Mouse (Mus musculus) limb, embryonic 11.5 days (tissue): ENCODE data around the gene Tm6sf1. TPM values are rescaled to one million over a fixed set of nuclear protein-coding genes. Genes with fewer than 3 reads are reported as not detected.

ENCODE experiments used
- ATAC-seq: fragments of 200-750 bp; cut with Nextera tagmentation; 2 replicates; pipeline ENCODE4 v1.8.0; 2017; ENCODE audit warnings: low read depth; ENCODE audit not compliant: insufficient number of reproducible peaks, low FRiP score, low TSS enrichment
- DNase-seq: peaks from one replicate; pipeline ENCODE4 v3.0.0-alpha.2; 2015; ENCODE audit warnings: low spot score
- H3K27ac ChIP-seq: fragments of 300-500 bp; sonication (generic); replicated peaks from 2 replicates; pipeline ENCODE4 v1.5.1; 2014; ENCODE audit warnings: low read depth, mild to moderate bottlenecking, low read length
- H3K27me3 ChIP-seq: fragments of 300-500 bp; sonication (generic); 2 replicates; pipeline ENCODE4 v1.6.1; 2014; ENCODE audit warnings: mild to moderate bottlenecking, low read length, mixed read lengths; ENCODE audit not compliant: control insufficient read depth, insufficient read depth
- H3K36me3 ChIP-seq: fragments of 300-500 bp; sonication (generic); 2 replicates; pipeline ENCODE4 v1.6.1; 2014; ENCODE audit warnings: mild to moderate bottlenecking, low read length, moderate library complexity, mixed read lengths; ENCODE audit not compliant: control insufficient read depth, insufficient read depth
- H3K4me1 ChIP-seq: fragments of 300-500 bp; sonication (generic); 2 replicates; pipeline ENCODE4 v1.6.1; 2014; ENCODE audit warnings: low read length, mixed read lengths; ENCODE audit not compliant: control insufficient read depth, insufficient read depth
- H3K4me2 ChIP-seq: fragments of 300-500 bp; sonication (generic); 2 replicates; pipeline ENCODE4 v1.6.1; 2014; ENCODE audit warnings: low read depth, mild to moderate bottlenecking, moderate library complexity; ENCODE audit not compliant: severe bottlenecking
- H3K4me3 ChIP-seq: fragments of 300-500 bp; sonication (generic); 2 replicates; pipeline ENCODE4 v1.5.1; 2014; ENCODE audit warnings: low read depth, low read length
- H3K9ac ChIP-seq: fragments of 300-500 bp; sonication (generic); 2 replicates; pipeline ENCODE4 v1.6.1; 2014; ENCODE audit warnings: mild to moderate bottlenecking, low read length
- H3K9me3 ChIP-seq: fragments of 300-500 bp; sonication (generic); 2 replicates; pipeline ENCODE4 v1.6.1; 2016; ENCODE audit warnings: low read length; ENCODE audit not compliant: control insufficient read depth
- WGBS: fragments of 180-500 bp; shearing (Covaris S2); extraction: QIAGEN DNeasy Blood & Tissue Kit; methylation state at CpG from one replicate; pipeline ENCODE4 v1.1.7; 2014; 5-methylcytosine and 5-hydroxymethylcytosine counted together
- polyA plus RNA-seq: library from polyadenylated mRNA; unstranded; fragments of >200 nt; fragmentation: Nextera tagmentation; extraction: Ambion mirVana; gene quantifications from 2 replicates; pipeline ENCODE4 v1.2.1, GENCODE M21; 2014

The Tm6sf1 gene
- polyA plus RNA-seq, 1 experiment from 2014 or later, result 10.7 TPM

DNA sequence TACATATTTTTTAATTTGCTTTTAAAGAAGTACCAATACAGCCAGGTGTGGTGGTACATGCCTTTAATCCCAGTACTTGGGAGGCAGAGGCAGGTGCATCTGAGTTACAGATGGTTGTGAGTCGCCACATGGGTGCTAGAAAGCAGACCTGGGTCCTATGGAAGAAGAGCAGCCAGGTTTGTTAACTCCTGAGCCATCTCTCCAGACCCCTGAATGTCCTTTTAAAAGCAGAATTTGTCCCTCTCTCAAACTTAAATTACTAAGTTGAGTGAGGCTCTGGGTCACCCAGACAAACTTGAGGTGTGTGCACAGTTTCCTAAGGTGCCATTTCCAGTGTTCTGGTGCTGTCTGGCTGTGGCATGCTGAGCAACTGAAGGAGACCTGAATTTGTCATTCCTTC lies 3.1 kb upstream of the Tm6sf1 start, which contains the start of gene Gm10160:
TSS of gene Gm10160 (minus strand) at position 101 of the 400 bp plus-strand sequence.
- no peak within 1 kb of the TSS for H3K4me2 ChIP-seq
- H3K9ac ChIP-seq, result no peak within 1 kb of the TSS
- H3K27me3 ChIP-seq, result peaks cover 8% of the 10 kb centered on the region
- DNase-seq (no peak), ATAC-seq (no peak)
- no peaks in the 10 kb centered on the region for H3K36me3 ChIP-seq
- peaks cover 3% of the 10 kb centered on the region for H3K4me1 ChIP-seq
- 89% methylated on average over 1 of the region's 1 CpGs for WGBS
- no peak within 1 kb of the TSS for H3K27ac ChIP-seq
- no peak within 1 kb of the TSS for H3K4me3 ChIP-seq
- H3K9me3 ChIP-seq, result no peaks in the 10 kb centered on the region

DNA sequence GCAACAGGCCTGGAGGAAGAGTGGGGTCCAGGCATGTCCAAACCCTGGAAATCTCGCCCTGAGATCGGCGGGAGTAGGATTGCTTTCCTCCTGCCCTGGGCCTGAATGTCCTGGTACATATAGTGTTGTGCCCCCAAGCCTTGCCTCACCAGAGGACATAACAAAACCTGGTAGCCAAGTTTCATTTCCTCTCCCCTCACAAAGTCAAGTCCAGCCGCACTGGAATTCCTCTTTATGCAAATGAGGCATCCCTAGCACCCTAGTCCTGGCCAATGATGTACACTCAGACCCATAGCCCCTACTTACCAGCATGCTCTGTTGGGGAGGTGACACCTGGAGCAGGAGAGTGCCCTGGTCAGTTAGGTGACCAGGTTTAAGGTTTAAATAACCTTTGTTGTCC lies 2.6 kb upstream of the Tm6sf1 start:
- DNase-seq (no peak), ATAC-seq (no peak)
- Histone ChIP-seq H3K4me3 (no peak overlapping the region), H3K27ac (no peak overlapping the region), H3K4me2 (no peak overlapping the region), H3K27me3 (peaks cover 8% of the 10 kb centered on the region), H3K9me3 (no peaks in the 10 kb centered on the region), H3K36me3 (no peaks in the 10 kb centered on the region), H3K4me1 (peaks cover 3% of the 10 kb centered on the region), H3K9ac (no peak overlapping the region)
- WGBS, result 80% methylated on average over 4 of the region's 4 CpGs

DNA sequence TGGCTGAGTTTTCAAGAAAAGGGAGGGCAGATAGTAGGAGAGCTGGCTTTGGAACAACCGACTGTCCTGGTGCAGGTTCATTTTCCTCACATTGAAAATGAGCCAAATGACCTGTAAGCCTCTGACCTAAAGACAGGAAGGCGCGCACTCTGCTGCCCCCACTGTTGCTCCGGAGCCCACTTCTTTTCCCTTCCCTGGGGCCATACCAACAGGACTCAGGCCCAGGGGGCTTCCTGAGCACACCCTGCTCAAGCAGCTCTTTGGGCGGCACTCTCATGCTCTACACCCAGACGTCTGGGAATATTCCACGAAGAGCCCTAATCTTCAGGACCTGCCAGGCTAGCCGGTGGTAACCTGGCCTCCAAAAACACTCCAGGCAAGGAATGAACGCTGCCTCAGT lies 565 bp upstream of the Tm6sf1 start:
- peak; percentile 45 for DNase-seq
- no peak for ATAC-seq
- H3K27me3 ChIP-seq, result peaks cover 8% of the 10 kb centered on the region
- H3K27ac ChIP-seq, result no peak overlapping the region
- H3K36me3 ChIP-seq, result no peaks in the 10 kb centered on the region
- no peak overlapping the region for H3K9ac ChIP-seq
- no peaks in the 10 kb centered on the region for H3K9me3 ChIP-seq
- peak overlapping the region; percentile 100; the same call in 1 of the 2 replicates for H3K4me2 ChIP-seq
- peaks cover 3% of the 10 kb centered on the region for H3K4me1 ChIP-seq
- H3K4me3 ChIP-seq, result no peak overlapping the region
- WGBS, result 5% methylated on average over 9 of the region's 9 CpGs

DNA sequence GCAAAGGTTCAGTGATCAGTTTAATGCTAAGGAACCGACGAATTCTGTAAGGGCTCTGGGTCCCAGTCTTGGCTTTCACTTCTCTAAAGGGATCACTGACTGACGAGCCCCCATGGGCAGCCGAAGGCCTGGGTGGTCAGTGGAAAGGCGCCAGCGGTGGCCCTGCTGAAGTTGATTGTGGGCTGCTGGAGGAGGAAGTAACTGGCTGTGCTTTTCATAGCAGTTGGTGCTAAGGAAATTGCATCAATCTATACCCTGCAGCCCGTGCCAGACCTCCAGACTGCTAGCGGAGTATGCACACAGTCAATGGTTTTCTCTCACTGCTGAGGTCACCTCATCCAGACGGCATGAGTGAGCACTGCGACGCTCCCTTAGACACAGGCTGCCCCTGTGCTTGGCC lies 1.3 kb downstream of the Tm6sf1 start:
- no peak overlapping the region for H3K27ac ChIP-seq
- ATAC-seq (no peak), DNase-seq (no peak)
- no peaks in the 10 kb centered on the region for H3K9me3 ChIP-seq
- H3K4me3 ChIP-seq, result peak overlapping the region; percentile 68
- 0 out of 2 replicates have a peak overlapping the region, but pooled peaks have one; percentile 70 for H3K9ac ChIP-seq
- peaks cover 8% of the 10 kb centered on the region for H3K27me3 ChIP-seq
- H3K4me2 ChIP-seq, result peak overlapping the region; percentile 100
- 53% methylated on average over 11 of the region's 11 CpGs for WGBS
- H3K4me1 ChIP-seq, result peaks cover 3% of the 10 kb centered on the region
- H3K36me3 ChIP-seq, result no peaks in the 10 kb centered on the region

DNA sequence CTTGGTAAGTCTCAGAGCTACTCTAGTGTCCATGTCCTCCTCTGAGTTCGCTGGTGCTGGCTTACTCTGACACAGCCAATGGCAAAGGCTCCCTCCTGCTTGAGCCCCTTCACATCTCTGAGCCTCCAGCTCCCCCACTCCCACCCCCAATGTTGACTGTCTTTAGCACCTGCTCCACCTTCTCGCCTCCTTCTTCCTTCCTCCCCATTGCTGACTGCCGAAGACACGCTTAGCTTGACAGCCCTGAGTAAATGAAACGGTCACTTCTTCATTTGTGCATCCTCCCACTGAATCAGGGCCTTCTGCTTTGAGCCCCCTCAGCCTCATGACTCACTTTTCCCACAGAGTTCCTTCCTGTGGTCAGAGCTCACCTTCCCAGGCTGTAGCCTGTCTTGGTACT lies 2.2 kb downstream of the Tm6sf1 start:
- Histone ChIP-seq H3K27me3 (peaks cover 8% of the 10 kb centered on the region), H3K4me2 (no peak overlapping the region), H3K4me1 (peaks cover 3% of the 10 kb centered on the region), H3K4me3 (no peak overlapping the region), H3K9me3 (no peaks in the 10 kb centered on the region), H3K9ac (no peak overlapping the region), H3K36me3 (no peaks in the 10 kb centered on the region), H3K27ac (no peak overlapping the region)
- 84% methylated on average over 5 of the region's 5 CpGs for WGBS
- ATAC-seq (no peak), DNase-seq (no peak)

DNA sequence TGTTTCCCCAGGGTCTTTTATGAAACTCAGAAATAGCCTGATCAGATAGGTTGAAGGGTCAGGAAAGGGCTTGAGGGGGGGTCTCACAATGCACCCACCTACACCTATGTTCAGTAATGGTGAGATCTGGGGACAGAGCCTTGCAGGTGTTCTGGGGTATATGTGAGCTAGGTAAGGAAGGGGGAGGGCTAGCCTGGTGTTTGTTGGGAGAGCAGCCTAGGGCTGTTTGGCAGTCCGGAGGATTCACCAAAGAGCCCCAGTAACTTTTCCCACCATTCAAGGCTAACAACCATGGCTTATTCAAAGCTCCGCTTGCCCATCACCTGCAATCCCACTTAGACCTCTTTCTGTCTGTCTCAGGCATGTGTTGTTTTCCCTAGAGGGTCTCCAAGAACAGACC lies 2.7 kb downstream of the Tm6sf1 start:
- Histone ChIP-seq H3K4me2 (no peak overlapping the region), H3K27me3 (peaks cover 8% of the 10 kb centered on the region)
- ATAC-seq, result no peak

DNA sequence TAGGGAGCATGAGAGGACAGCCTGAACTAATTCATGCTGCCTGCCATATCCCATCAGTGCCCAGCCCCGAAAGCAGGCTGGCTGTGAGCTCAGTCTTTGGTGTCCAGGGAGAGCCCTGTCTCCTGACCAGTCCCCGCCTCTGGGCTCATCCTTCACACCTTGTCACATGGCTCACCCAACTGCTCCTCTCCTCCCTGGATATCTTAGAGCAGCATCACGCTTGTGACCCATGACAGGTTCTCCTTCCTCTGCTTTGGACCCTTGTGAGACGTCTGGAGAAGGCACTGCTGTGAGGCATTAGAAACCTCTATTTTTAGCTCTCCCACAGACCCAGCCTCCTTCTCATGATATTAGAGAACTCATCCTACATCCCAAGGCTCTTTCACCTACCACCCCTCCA lies 3.1 kb downstream of the Tm6sf1 start:
- Histone ChIP-seq H3K4me1 (peaks cover 3% of the 10 kb centered on the region), H3K27me3 (peaks cover 8% of the 10 kb centered on the region), H3K27ac (no peak overlapping the region), H3K9me3 (no peaks in the 10 kb centered on the region), H3K9ac (no peak overlapping the region), H3K4me3 (no peak overlapping the region), H3K4me2 (no peak overlapping the region), H3K36me3 (no peaks in the 10 kb centered on the region)
- no peak for ATAC-seq
- DNase-seq, result no peak
- WGBS, result 75% methylated on average over 4 of the region's 4 CpGs

More for the DNA sequence above, 2.7 kb downstream of the Tm6sf1 start:
- Histone ChIP-seq H3K4me3 (no peak overlapping the region), H3K4me1 (peaks cover 3% of the 10 kb centered on the region), H3K36me3 (no peaks in the 10 kb centered on the region), H3K27ac (no peak overlapping the region), H3K9me3 (no peaks in the 10 kb centered on the region), H3K9ac (no peak overlapping the region)
- no peak for DNase-seq
- WGBS, result 77% methylated on average over 2 of the region's 2 CpGs

DNA sequence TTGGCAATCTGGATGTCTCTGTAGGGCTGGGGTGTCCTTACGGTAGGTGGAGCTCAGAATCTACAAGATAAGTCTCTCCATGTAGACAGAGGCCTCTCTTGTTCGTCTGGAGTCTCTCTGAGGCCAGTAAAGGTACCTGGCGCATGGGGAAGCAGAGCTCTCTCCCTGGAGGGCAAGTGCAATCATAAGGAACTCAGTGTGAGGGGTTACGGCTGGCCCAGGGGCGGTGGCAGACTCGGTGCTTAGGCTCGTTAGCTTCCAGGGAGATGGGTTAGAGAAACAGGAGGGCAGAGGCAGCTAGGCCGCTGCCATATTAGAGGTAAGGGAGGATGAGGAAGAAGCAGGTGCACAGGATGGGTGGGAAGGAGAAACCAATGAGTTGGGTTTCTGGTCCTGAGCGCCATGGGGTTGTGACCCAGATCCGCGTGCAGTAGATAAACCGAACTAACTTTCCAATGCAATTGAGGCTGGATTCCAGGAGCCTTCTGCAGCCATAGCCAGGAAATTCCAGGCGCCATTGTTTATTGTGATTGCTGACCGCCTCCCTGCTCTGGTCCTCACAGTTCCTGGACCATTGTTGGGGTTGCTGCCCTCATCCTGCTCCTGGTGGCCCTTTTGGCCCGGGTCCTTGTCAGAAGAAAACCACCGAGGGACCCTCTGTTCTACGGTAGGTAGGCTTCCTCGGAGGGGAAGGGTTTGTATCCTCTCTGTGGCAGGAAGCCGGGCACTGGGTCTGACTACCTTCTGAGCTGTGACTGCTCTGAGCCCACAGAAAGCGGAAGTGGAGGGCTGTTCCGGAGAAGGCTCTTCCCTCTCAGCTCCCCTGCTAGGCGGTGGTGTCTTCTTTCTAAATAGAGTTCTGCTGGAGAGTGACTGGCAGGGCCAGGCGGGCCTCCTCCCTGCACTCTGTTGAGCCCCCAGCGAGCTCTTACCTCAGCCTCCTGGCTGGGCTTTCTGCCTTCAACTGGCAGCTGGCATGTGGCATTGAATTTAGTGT lies 4.1 kb downstream of the Tm6sf1 start:
- Histone ChIP-seq H3K4me2 (no peak overlapping the region), H3K4me3 (no peak overlapping the region), H3K4me1 (peaks cover 3% of the 10 kb centered on the region), H3K9ac (no peak overlapping the region), H3K9me3 (no peaks in the 10 kb centered on the region), H3K27me3 (peaks cover 4% of the 10 kb centered on the region), H3K27ac (no peak overlapping the region), H3K36me3 (no peaks in the 10 kb centered on the region)
- ATAC-seq (no peak), DNase-seq (no peak)
- WGBS, result 73% methylated on average over 24 of the region's 24 CpGs
